Mouse (Mus musculus): ENCODE results near the gene Cxcr5.

- no peak for TF ChIP-seq POLR2A (IDR thresholded peaks at IDR 0.05; ENCODE audit: insufficient read depth, low read depth, low read length)
- TF ChIP-seq CTCF (IDR thresholded peaks at IDR 0.05; ENCODE audit: insufficient read depth, low read depth, low read length), result no peak
These were observed 83.3 kb downstream of the Cxcr5 start for GRCm38 (mm10) chr9:44478229-44478921.

Measured in olfactory bulb, adult 2 months (tissue).